Mouse (Mus musculus): ENCODE measurements around the gene Sppl2b.

- TF ChIP-seq CTCF (IDR thresholded peaks at IDR 0.05; ENCODE audit: low read depth) (0 out of 2 replicates have a peak, but pooled peaks have one; percentile 14), EP300 (optimal IDR thresholded peaks at IDR 0.05) (no peak)
Observed at GRCm38 (mm10) chr10:80914253-80914656, 59.2 kb downstream of the Sppl2b start.

All from stomach, postnatal 0 days (tissue).